Mouse (Mus musculus): ENCODE data around the gene Capn15. TPM values are rescaled to one million over a fixed set of nuclear protein-coding genes. Genes with fewer than 3 reads are reported as not detected.

The Capn15 gene
- total and polyA plus RNA-seq, 3 experiments = 5.6 to 16.2 TPM; not detected in 1

GRCm38 (mm10) chr17:25913186-25913876 is 72.3 kb downstream of the Capn15 start:
- Histone ChIP-seq H3K79me2 (ENCODE audit: control insufficient read depth, insufficient read depth, low read length, poor library complexity) (peaks cover 25% of the 10 kb centered on the region), H3K9me3 (replicated peaks; ENCODE audit: insufficient read depth, low read length) (no peaks in the 10 kb centered on the region), H3K27me3 (ENCODE audit: control insufficient read depth in 1 of 2, insufficient read depth in 2 of 2, low read length in 2 of 2) (no peaks in the 10 kb centered on the region), H3K4me1 (ENCODE audit: control insufficient read depth in 1 of 2, insufficient read depth in 2 of 2, low read length in 2 of 2) (peaks cover 3 to 24% of the 10 kb centered on the region in 2 experiments), H3K4me3 (ENCODE audit: control insufficient read depth in 1 of 2, insufficient read depth in 1 of 2, low read depth in 2 of 2, low read length in 2 of 2) (no peak overlapping the region), H3K9ac (ENCODE audit: control insufficient read depth, low read depth, low read length, poor library complexity, severe bottlenecking) (no peak overlapping the region), H3K36me3 (ENCODE audit: control insufficient read depth in 1 of 2, insufficient read depth in 2 of 2, low read length in 2 of 2) (peaks cover 0 to 19% of the 10 kb centered on the region in 2 experiments; a peak in 2 of 4 replicates), H3K27ac (ENCODE audit: control insufficient read depth, low read depth, low read length) (no peak overlapping the region; the same call in 1 of the 2 replicates)
- no peak for TF ChIP-seq BHLHE40 (IDR thresholded peaks at IDR 0.05; ENCODE audit: borderline replicate concordance, low read depth, low read length)
- no peak for TF ChIP-seq CTCF (IDR thresholded peaks at IDR 0.05 in 2 of 3, conservative IDR thresholded peaks at IDR 0.05 in 1 of 3; ENCODE audit: control insufficient read depth in 1 of 3, insufficient read depth in 1 of 3, low read depth in 2 of 3, low read length in 3 of 3, poor library complexity in 1 of 3, severe bottlenecking in 1 of 3)
- DNase-seq (ENCODE audit: low read depth, low spot score) = no peak

- no peak overlapping the region for H3K27ac ChIP-seq (ENCODE audit: control insufficient read depth, low read depth, low read length)
- H3K4me1 ChIP-seq (ENCODE audit: control insufficient read depth in 1 of 2, insufficient read depth in 2 of 2, low read length in 2 of 2) = peaks cover 3 to 19% of the 10 kb centered on the region in 2 experiments
- peaks cover 0 to 16% of the 10 kb centered on the region in 2 experiments; a peak in 2 of 4 replicates for H3K36me3 ChIP-seq (ENCODE audit: control insufficient read depth in 1 of 2, insufficient read depth in 2 of 2, low read length in 2 of 2)
- peaks cover 15% of the 10 kb centered on the region; the same call in 1 of the 2 replicates for H3K79me2 ChIP-seq (ENCODE audit: control insufficient read depth, insufficient read depth, low read length, poor library complexity)
- no peaks in the 10 kb centered on the region for H3K9me3 ChIP-seq (replicated peaks; ENCODE audit: insufficient read depth, low read length)
- H3K4me3 ChIP-seq (ENCODE audit: control insufficient read depth in 1 of 2, insufficient read depth in 1 of 2, low read depth in 2 of 2, low read length in 2 of 2) = no peak overlapping the region
- H3K9ac ChIP-seq (ENCODE audit: control insufficient read depth, low read depth, low read length, poor library complexity, severe bottlenecking) = no peak overlapping the region
- H3K27me3 ChIP-seq (ENCODE audit: control insufficient read depth in 1 of 2, insufficient read depth in 2 of 2, low read length in 2 of 2) = no peaks in the 10 kb centered on the region
- TF ChIP-seq KAT2A (conservative IDR thresholded peaks at IDR 0.05; ENCODE audit: low read depth, low read length) (no peak), CHD1 (IDR thresholded peaks at IDR 0.05; ENCODE audit: low read depth, low read length) (no peak), ELF1 (IDR thresholded peaks at IDR 0.05; ENCODE audit: low read depth, low read length) (no peak), USF2 (IDR thresholded peaks at IDR 0.05; ENCODE audit: borderline replicate concordance in 1 of 2, insufficient read depth in 1 of 2, low read depth in 1 of 2, low read length in 2 of 2) (no peak), RCOR1 (IDR thresholded peaks at IDR 0.05; ENCODE audit: low read depth, low read length) (no peak), MAFK (IDR thresholded peaks at IDR 0.05; ENCODE audit: borderline replicate concordance, low read depth, low read length) (no peak), TBP (IDR thresholded peaks at IDR 0.05; ENCODE audit: low read depth, low read length) (no peak), EP300 (IDR thresholded peaks at IDR 0.05; ENCODE audit: low read depth in 1 of 2, low read length in 2 of 2) (no peak), USF1 (IDR thresholded peaks at IDR 0.05; ENCODE audit: low read depth, low read length) (no peak), GABPA (IDR thresholded peaks at IDR 0.05; ENCODE audit: low read depth, low read length) (no peak), CTCF (IDR thresholded peaks at IDR 0.05 in 2 of 3, conservative IDR thresholded peaks at IDR 0.05 in 1 of 3; ENCODE audit: control insufficient read depth in 1 of 3, insufficient read depth in 1 of 3, low read depth in 2 of 3, low read length in 3 of 3, poor library complexity in 1 of 3, severe bottlenecking in 1 of 3) (no peak), HCFC1 (IDR thresholded peaks at IDR 0.05; ENCODE audit: low read depth, low read length) (no peak), MAZ (IDR thresholded peaks at IDR 0.05; ENCODE audit: low read depth, low read length) (no peak), ZKSCAN1 (IDR thresholded peaks at IDR 0.05; ENCODE audit: low read depth, low read length) (no peak), SMC3 (IDR thresholded peaks at IDR 0.05; ENCODE audit: low read depth, low read length) (no peak), TCF12 (IDR thresholded peaks at IDR 0.05; ENCODE audit: low read depth, low read length) (no peak)
- no peak for DNase-seq (ENCODE audit: low read depth, low spot score)
These were observed 73.8 kb downstream of the Capn15 start for GRCm38 (mm10) chr17:25911816-25912215.

Other genes with a start within 250 kb of the Capn15 start
Only the 30 nearest of the 32 such genes appear.
- 26.9 and 34.3 TPM in 2 replicates for gene Narfl, start 212.0 kb downstream of the Capn15 start, total RNA-seq (2012; rRNA removed)
- 10 to 100 TPM in 1 of 2 experiments, not detected in 1; 30.6 TPM for gene Narfl, start 212.0 kb downstream of the Capn15 start, polyA plus RNA-seq (2012; ENCODE audit: insufficient read depth in 1 of 2, insufficient read length in 2 of 2, low read depth in 1 of 2, low replicate concordance in 2 of 2, missing spikeins in 1 of 2)
- gene Haghl, start 200.1 kb downstream of the Capn15 start, total RNA-seq (2012; rRNA removed) = 10.7 and 12.6 TPM in 2 replicates
- gene Haghl, start 200.1 kb downstream of the Capn15 start, polyA plus RNA-seq (2012; ENCODE audit: insufficient read depth in 1 of 2, insufficient read length in 2 of 2, low read depth in 1 of 2, low replicate concordance in 2 of 2, missing spikeins in 1 of 2) = 10 to 100 TPM in 1 of 2 experiments, not detected in 1; 13.2 TPM
- gene Ccdc78, start 199.2 kb downstream of the Capn15 start, total RNA-seq (2012; rRNA removed) = 0.08 TPM in 1 of 2 replicates, not detected in the other
- under 1 TPM in 1 of 2 experiments, not detected in 1; 0.85 TPM for gene Ccdc78, start 199.2 kb downstream of the Capn15 start, polyA plus RNA-seq (2012; ENCODE audit: insufficient read depth in 1 of 2, insufficient read length in 2 of 2, low read depth in 1 of 2, low replicate concordance in 2 of 2, missing spikeins in 1 of 2)
- 35.3 and 39.0 TPM in 2 replicates for gene Fam173a, start 192.9 kb downstream of the Capn15 start, total RNA-seq (2012; rRNA removed)
- gene Fam173a, start 192.9 kb downstream of the Capn15 start, polyA plus RNA-seq (2012; ENCODE audit: insufficient read depth in 1 of 2, insufficient read length in 2 of 2, low read depth in 1 of 2, low replicate concordance in 2 of 2, missing spikeins in 1 of 2) = 10 to 100 TPM in 1 of 2 experiments, not detected in 1; 36.6 TPM
- 0.92 TPM in 1 of 2 replicates, not detected in the other for gene AC134908.4, start 190.1 kb downstream of the Capn15 start, total RNA-seq (2012; rRNA removed)
- not detected for gene AC134908.4, start 190.1 kb downstream of the Capn15 start, polyA plus RNA-seq (2012; ENCODE audit: insufficient read depth in 1 of 2, insufficient read length in 2 of 2, low read depth in 1 of 2, low replicate concordance in 2 of 2, missing spikeins in 1 of 2)
- gene Metrn, start 188.7 kb downstream of the Capn15 start, total RNA-seq (2012; rRNA removed) = 95.7 and 104 TPM in 2 replicates
- gene Metrn, start 188.7 kb downstream of the Capn15 start, polyA plus RNA-seq (2012; ENCODE audit: insufficient read depth in 1 of 2, insufficient read length in 2 of 2, low read depth in 1 of 2, low replicate concordance in 2 of 2, missing spikeins in 1 of 2) = 100 to 1,000 TPM in 1 of 2 experiments, not detected in 1; 116 TPM
- gene Fbxl16, start 176.7 kb downstream of the Capn15 start, total RNA-seq (2012; rRNA removed) = not detected in 2 replicates
- under 1 TPM in 1 of 2 experiments, not detected in 1; 0.11 TPM for gene Fbxl16, start 176.7 kb downstream of the Capn15 start, polyA plus RNA-seq (2012; ENCODE audit: insufficient read depth in 1 of 2, insufficient read length in 2 of 2, low read depth in 1 of 2, low replicate concordance in 2 of 2, missing spikeins in 1 of 2)
- gene Wdr24, start 162.2 kb downstream of the Capn15 start, total RNA-seq (2012; rRNA removed) = 29.4 and 38.8 TPM in 2 replicates
- gene Wdr24, start 162.2 kb downstream of the Capn15 start, polyA plus RNA-seq (2012; ENCODE audit: insufficient read depth in 1 of 2, insufficient read length in 2 of 2, low read depth in 1 of 2, low replicate concordance in 2 of 2, missing spikeins in 1 of 2) = 10 to 100 TPM in 1 of 2 experiments, not detected in 1; 35.0 TPM
- 12.9 and 13.1 TPM in 2 replicates for gene Jmjd8, start 156.9 kb downstream of the Capn15 start, total RNA-seq (2012; rRNA removed)
- gene Jmjd8, start 156.9 kb downstream of the Capn15 start, polyA plus RNA-seq (2012; ENCODE audit: insufficient read depth in 1 of 2, insufficient read length in 2 of 2, low read depth in 1 of 2, low replicate concordance in 2 of 2, missing spikeins in 1 of 2) = 10 to 100 TPM in 1 of 2 experiments, not detected in 1; 23.9 TPM
- 74.0 and 75.0 TPM in 2 replicates for gene Stub1, start 152.4 kb downstream of the Capn15 start, total RNA-seq (2012; rRNA removed)
- gene Stub1, start 152.4 kb downstream of the Capn15 start, polyA plus RNA-seq (2012; ENCODE audit: insufficient read depth in 1 of 2, insufficient read length in 2 of 2, low read depth in 1 of 2, low replicate concordance in 2 of 2, missing spikeins in 1 of 2) = 10 to 100 TPM in 1 of 2 experiments, not detected in 1; 99.7 TPM
- 1.4 TPM in 2 replicates for gene Rhbdl1, start 148.5 kb downstream of the Capn15 start, total RNA-seq (2012; rRNA removed)
- 1 to 10 TPM in 1 of 2 experiments, not detected in 1; 4.0 TPM for gene Rhbdl1, start 148.5 kb downstream of the Capn15 start, polyA plus RNA-seq (2012; ENCODE audit: insufficient read depth in 1 of 2, insufficient read length in 2 of 2, low read depth in 1 of 2, low replicate concordance in 2 of 2, missing spikeins in 1 of 2)
- gene Gm20683, start 144.0 kb downstream of the Capn15 start, total RNA-seq (2012; rRNA removed) = 2.8 and 4.9 TPM in 2 replicates
- gene Gm20683, start 144.0 kb downstream of the Capn15 start, polyA plus RNA-seq (2012; ENCODE audit: insufficient read depth in 1 of 2, insufficient read length in 2 of 2, low read depth in 1 of 2, low replicate concordance in 2 of 2, missing spikeins in 1 of 2) = 1 to 10 TPM in 1 of 2 experiments, not detected in 1; 6.8 TPM
- gene Rhot2, start 140.9 kb downstream of the Capn15 start, total RNA-seq (2012; rRNA removed) = 24.9 and 29.1 TPM in 2 replicates
- 10 to 100 TPM in 1 of 2 experiments, not detected in 1; 54.5 TPM for gene Rhot2, start 140.9 kb downstream of the Capn15 start, polyA plus RNA-seq (2012; ENCODE audit: insufficient read depth in 1 of 2, insufficient read length in 2 of 2, low read depth in 1 of 2, low replicate concordance in 2 of 2, missing spikeins in 1 of 2)
- 22.5 and 23.7 TPM in 2 replicates for gene Wdr90, start 124.3 kb downstream of the Capn15 start, total RNA-seq (2012; rRNA removed)
- gene Wdr90, start 124.3 kb downstream of the Capn15 start, polyA plus RNA-seq (2012; ENCODE audit: insufficient read depth in 1 of 2, insufficient read length in 2 of 2, low read depth in 1 of 2, low replicate concordance in 2 of 2, missing spikeins in 1 of 2) = 10 to 100 TPM in 1 of 2 experiments, not detected in 1; 44.5 TPM
- 73.9 and 88.9 TPM in 2 replicates for gene Mcrip2, start 117.0 kb downstream of the Capn15 start, total RNA-seq (2012; rRNA removed)
- 100 to 1,000 TPM; 107 to 281 TPM for gene Mcrip2, start 117.0 kb downstream of the Capn15 start, polyA plus RNA-seq (2012; ENCODE audit: insufficient read depth in 1 of 2, insufficient read length in 2 of 2, low read depth in 1 of 2, low replicate concordance in 2 of 2, missing spikeins in 1 of 2)
- gene Mettl26, start 110.7 kb downstream of the Capn15 start, total RNA-seq (2012; rRNA removed) = 31.7 and 33.6 TPM in 2 replicates
- 10 to 100 TPM in 1 of 2 experiments, not detected in 1; 50.6 TPM for gene Mettl26, start 110.7 kb downstream of the Capn15 start, polyA plus RNA-seq (2012; ENCODE audit: insufficient read depth in 1 of 2, insufficient read length in 2 of 2, low read depth in 1 of 2, low replicate concordance in 2 of 2, missing spikeins in 1 of 2)
- gene Wfikkn1, start 104.9 kb downstream of the Capn15 start, total RNA-seq (2012; rRNA removed) = 0.13 and 0.19 TPM in 2 replicates
- gene Wfikkn1, start 104.9 kb downstream of the Capn15 start, polyA plus RNA-seq (2012; ENCODE audit: insufficient read depth in 1 of 2, insufficient read length in 2 of 2, low read depth in 1 of 2, low replicate concordance in 2 of 2, missing spikeins in 1 of 2) = under 1 TPM in 1 of 2 experiments, not detected in 1; 0.53 TPM
- 3.7 and 4.8 TPM in 2 replicates for gene Rab40c, start 66.1 kb downstream of the Capn15 start, total RNA-seq (2012; rRNA removed)
- 10 to 100 TPM in 1 of 2 experiments, not detected in 1; 23.2 TPM for gene Rab40c, start 66.1 kb downstream of the Capn15 start, polyA plus RNA-seq (2012; ENCODE audit: insufficient read depth in 1 of 2, insufficient read length in 2 of 2, low read depth in 1 of 2, low replicate concordance in 2 of 2, missing spikeins in 1 of 2)
- gene Pigq, start 40.9 kb downstream of the Capn15 start, total RNA-seq (2012; rRNA removed) = 50.7 and 67.8 TPM in 2 replicates
- 100 to 1,000 TPM; 193 to 825 TPM for gene Pigq, start 40.9 kb downstream of the Capn15 start, polyA plus RNA-seq (2012; ENCODE audit: insufficient read depth in 1 of 2, insufficient read length in 2 of 2, low read depth in 1 of 2, low replicate concordance in 2 of 2, missing spikeins in 1 of 2)
- 0.16 and 0.23 TPM in 2 replicates for gene Nhlrc4, start 40.8 kb downstream of the Capn15 start, total RNA-seq (2012; rRNA removed)
- gene Nhlrc4, start 40.8 kb downstream of the Capn15 start, polyA plus RNA-seq (2012; ENCODE audit: insufficient read depth in 1 of 2, insufficient read length in 2 of 2, low read depth in 1 of 2, low replicate concordance in 2 of 2, missing spikeins in 1 of 2) = under 1 TPM in 1 of 2 experiments, not detected in 1; 0.19 TPM
- gene A930017K11Rik, start 33.2 kb downstream of the Capn15 start, total RNA-seq (2012; rRNA removed) = not detected in 2 replicates
- not detected for gene A930017K11Rik, start 33.2 kb downstream of the Capn15 start, polyA plus RNA-seq (2012; ENCODE audit: insufficient read depth in 1 of 2, insufficient read length in 2 of 2, low read depth in 1 of 2, low replicate concordance in 2 of 2, missing spikeins in 1 of 2)
- gene Rab11fip3, start 83.8 kb upstream of the Capn15 start, total RNA-seq (2012; rRNA removed) = 3.1 and 3.2 TPM in 2 replicates
- 10 to 100 TPM in 1 of 2 experiments, not detected in 1; 18.9 TPM for gene Rab11fip3, start 83.8 kb upstream of the Capn15 start, polyA plus RNA-seq (2012; ENCODE audit: insufficient read depth in 1 of 2, insufficient read length in 2 of 2, low read depth in 1 of 2, low replicate concordance in 2 of 2, missing spikeins in 1 of 2)
- 6.5 TPM in 2 replicates for gene Decr2, start 104.5 kb upstream of the Capn15 start, total RNA-seq (2012; rRNA removed)
- gene Decr2, start 104.5 kb upstream of the Capn15 start, polyA plus RNA-seq (2012; ENCODE audit: insufficient read depth in 1 of 2, insufficient read length in 2 of 2, low read depth in 1 of 2, low replicate concordance in 2 of 2, missing spikeins in 1 of 2) = 10 to 100 TPM in 1 of 2 experiments, not detected in 1; 11.3 TPM
- 89.1 and 115 TPM in 2 replicates for gene Nme4, start 109.8 kb upstream of the Capn15 start, total RNA-seq (2012; rRNA removed)
- 100 to 1,000 TPM; 125 to 430 TPM for gene Nme4, start 109.8 kb upstream of the Capn15 start, polyA plus RNA-seq (2012; ENCODE audit: insufficient read depth in 1 of 2, insufficient read length in 2 of 2, low read depth in 1 of 2, low replicate concordance in 2 of 2, missing spikeins in 1 of 2)
- 4.4 and 4.7 TPM in 2 replicates for gene Tmem8, start 127.5 kb upstream of the Capn15 start, total RNA-seq (2012; rRNA removed)
- 10 to 100 TPM in 1 of 2 experiments, not detected in 1; 16.7 TPM for gene Tmem8, start 127.5 kb upstream of the Capn15 start, polyA plus RNA-seq (2012; ENCODE audit: insufficient read depth in 1 of 2, insufficient read length in 2 of 2, low read depth in 1 of 2, low replicate concordance in 2 of 2, missing spikeins in 1 of 2)
- gene Mrpl28, start 137.7 kb upstream of the Capn15 start, total RNA-seq (2012; rRNA removed) = 164 and 165 TPM in 2 replicates
- gene Mrpl28, start 137.7 kb upstream of the Capn15 start, polyA plus RNA-seq (2012; ENCODE audit: insufficient read depth in 1 of 2, insufficient read length in 2 of 2, low read depth in 1 of 2, low replicate concordance in 2 of 2, missing spikeins in 1 of 2) = 100 to 1,000 TPM; 148 to 174 TPM
- gene Axin1, start 152.9 kb upstream of the Capn15 start, total RNA-seq (2012; rRNA removed) = 32.1 and 33.5 TPM in 2 replicates
- gene Axin1, start 152.9 kb upstream of the Capn15 start, polyA plus RNA-seq (2012; ENCODE audit: insufficient read depth in 1 of 2, insufficient read length in 2 of 2, low read depth in 1 of 2, low replicate concordance in 2 of 2, missing spikeins in 1 of 2) = 10 to 100 TPM in 1 of 2 experiments, not detected in 1; 54.2 TPM
- gene Pdia2, start 213.3 kb upstream of the Capn15 start, total RNA-seq (2012; rRNA removed) = 11.2 and 12.5 TPM in 2 replicates
- 10 to 100 TPM in 1 of 2 experiments, not detected in 1; 13.6 TPM for gene Pdia2, start 213.3 kb upstream of the Capn15 start, polyA plus RNA-seq (2012; ENCODE audit: insufficient read depth in 1 of 2, insufficient read length in 2 of 2, low read depth in 1 of 2, low replicate concordance in 2 of 2, missing spikeins in 1 of 2)
- 8.5 and 11.4 TPM in 2 replicates for gene Rgs11, start 217.2 kb upstream of the Capn15 start, total RNA-seq (2012; rRNA removed)
- 10 to 100 TPM in 1 of 2 experiments, not detected in 1; 32.6 TPM for gene Rgs11, start 217.2 kb upstream of the Capn15 start, polyA plus RNA-seq (2012; ENCODE audit: insufficient read depth in 1 of 2, insufficient read length in 2 of 2, low read depth in 1 of 2, low replicate concordance in 2 of 2, missing spikeins in 1 of 2)
- 75.7 and 76.3 TPM in 2 replicates for gene Arhgdig, start 222.0 kb upstream of the Capn15 start, total RNA-seq (2012; rRNA removed)
- 10 to 100 TPM in 1 of 2 experiments, not detected in 1; 97.0 TPM for gene Arhgdig, start 222.0 kb upstream of the Capn15 start, polyA plus RNA-seq (2012; ENCODE audit: insufficient read depth in 1 of 2, insufficient read length in 2 of 2, low read depth in 1 of 2, low replicate concordance in 2 of 2, missing spikeins in 1 of 2)

Measured in MEL (cell line).